Mouse (Mus musculus) stomach, embryonic 14.5 days (tissue): ENCODE results near the gene Il1r1. TPM values are rescaled to one million over a fixed set of nuclear protein-coding genes. Genes with fewer than 3 reads are reported as not detected.

ENCODE experiments used
- ATAC-seq: fragments of 200-750 bp; cut with Nextera tagmentation; 2 replicates; pipeline ENCODE4 v1.8.0; 2017; ENCODE audit warnings: low read depth, moderate TSS enrichment; ENCODE audit not compliant: insufficient number of reproducible peaks, insufficient read depth, low FRiP score
- H3K27ac ChIP-seq: fragments of 300-500 bp; sonication (generic); 2 replicates; pipeline ENCODE4 v1.5.1; 2014; ENCODE audit warnings: mild to moderate bottlenecking, low read length, moderate library complexity, mixed read lengths
- H3K27me3 ChIP-seq: fragments of 300-500 bp; sonication (generic); 2 replicates; pipeline ENCODE4 v1.6.1; 2014; ENCODE audit warnings: low read length, control low read depth, mixed read lengths; ENCODE audit not compliant: control insufficient read depth, insufficient read depth
- H3K36me3 ChIP-seq: fragments of 300-500 bp; sonication (generic); 2 replicates; pipeline ENCODE4 v1.6.1; 2014; ENCODE audit warnings: mild to moderate bottlenecking, control low read depth, low read length, moderate library complexity, mixed read lengths; ENCODE audit not compliant: control insufficient read depth, insufficient read depth
- H3K4me1 ChIP-seq: fragments of 300-500 bp; sonication (generic); 2 replicates; pipeline ENCODE4 v1.6.1; 2014; ENCODE audit warnings: low read length, control low read depth, mixed read lengths; ENCODE audit not compliant: control insufficient read depth, insufficient read depth
- H3K4me2 ChIP-seq: fragments of 300-500 bp; sonication (generic); replicated peaks from 2 replicates; pipeline ENCODE4 v1.6.1; 2014; ENCODE audit warnings: low read depth, low read length, control low read depth
- H3K4me3 ChIP-seq: fragments of 300-500 bp; sonication (generic); 2 replicates; pipeline ENCODE4 v1.5.1; 2014; ENCODE audit warnings: low read depth, low read length, control low read depth
- H3K9ac ChIP-seq: fragments of 300-500 bp; sonication (generic); replicated peaks from 2 replicates; pipeline ENCODE4 v1.6.1; 2014; ENCODE audit warnings: low read depth, mild to moderate bottlenecking, control low read depth, low read length, moderate library complexity, mixed read lengths
- H3K9me3 ChIP-seq: fragments of 300-500 bp; sonication (generic); 2 replicates; pipeline ENCODE4 v1.6.1; 2016; ENCODE audit warnings: low read depth, low read length, control low read depth; ENCODE audit not compliant: control insufficient read depth
- WGBS: fragments of 180-500 bp; shearing (Covaris S2); extraction: QIAGEN DNeasy Blood & Tissue Kit; methylation state at CpG from one replicate; pipeline ENCODE4 v1.1.7; 2014; 5-methylcytosine and 5-hydroxymethylcytosine counted together
- polyA plus RNA-seq: library from polyadenylated mRNA; unstranded; fragments of >200 nt; fragmentation: Nextera tagmentation; extraction: Ambion mirVana; gene quantifications from 2 replicates; pipeline ENCODE4 v1.2.1, GENCODE M21; 2014

Gene Il1r1
- 8.3 and 9.7 TPM in 2 replicates for polyA plus RNA-seq

GRCm38 (mm10) chr1:40224539-40225284 is at the start of gene Il1r1:
Gene Il1r1, plus strand, starts transcription at chr1:40225080.
- H3K9ac ChIP-seq = no peak within 1 kb of the TSS
- peak within 1 kb of the TSS; percentile 32 for H3K4me2 ChIP-seq
- H3K9me3 ChIP-seq = no peaks in the 10 kb centered on the region
- H3K27ac ChIP-seq = peak within 1 kb of the TSS; percentile 12; the same call in 1 of the 2 replicates
- H3K36me3 ChIP-seq = no peaks in the 10 kb centered on the region
- H3K4me1 ChIP-seq = peaks cover 9% of the 10 kb centered on the region
- 21% methylated on average over 12 of the region's 12 CpGs for WGBS
- peak; percentile 44; the same call in 1 of the 2 replicates for ATAC-seq
- no peak within 1 kb of the TSS for H3K4me3 ChIP-seq
- no peaks in the 10 kb centered on the region for H3K27me3 ChIP-seq

- H3K27ac ChIP-seq = no peak overlapping the region
- H3K9ac ChIP-seq = no peak overlapping the region
- 74% methylated on average over 5 of the region's 5 CpGs for WGBS
- no peak overlapping the region for H3K4me2 ChIP-seq
- H3K4me1 ChIP-seq = no peaks in the 10 kb centered on the region
- no peak overlapping the region for H3K4me3 ChIP-seq
- ATAC-seq = no peak
- H3K27me3 ChIP-seq = no peaks in the 10 kb centered on the region
- no peaks in the 10 kb centered on the region for H3K36me3 ChIP-seq
- no peaks in the 10 kb centered on the region for H3K9me3 ChIP-seq
Observed at GRCm38 (mm10) chr1:40175123-40175522, 49.8 kb upstream of the Il1r1 start.

GRCm38 (mm10) chr1:40175797-40176196 is 49.1 kb upstream of the Il1r1 start:
- ATAC-seq = no peak
- Histone ChIP-seq H3K27me3 (no peaks in the 10 kb centered on the region), H3K27ac (no peak overlapping the region), H3K4me2 (no peak overlapping the region), H3K9ac (no peak overlapping the region), H3K9me3 (no peaks in the 10 kb centered on the region), H3K4me1 (no peaks in the 10 kb centered on the region), H3K36me3 (no peaks in the 10 kb centered on the region), H3K4me3 (no peak overlapping the region)
- 85% methylated on average over 1 of the region's 1 CpGs for WGBS

- no peaks in the 10 kb centered on the region for H3K9me3 ChIP-seq
- no peak overlapping the region for H3K4me2 ChIP-seq
- no peaks in the 10 kb centered on the region for H3K4me1 ChIP-seq
- no peak for ATAC-seq
- H3K27me3 ChIP-seq = no peaks in the 10 kb centered on the region
- no peak overlapping the region for H3K9ac ChIP-seq
- H3K36me3 ChIP-seq = no peaks in the 10 kb centered on the region
- no peak overlapping the region for H3K27ac ChIP-seq
- H3K4me3 ChIP-seq = no peak overlapping the region
- 29% methylated on average over 4 of the region's 4 CpGs for WGBS
Observed at GRCm38 (mm10) chr1:40179031-40179430, 45.8 kb upstream of the Il1r1 start.

- no peaks in the 10 kb centered on the region for H3K27me3 ChIP-seq
- H3K4me2 ChIP-seq = no peak overlapping the region
- H3K4me1 ChIP-seq = no peaks in the 10 kb centered on the region
- H3K27ac ChIP-seq = no peak overlapping the region
- 60% methylated on average over 1 of the region's 1 CpGs for WGBS
- no peak overlapping the region for H3K4me3 ChIP-seq
- H3K9ac ChIP-seq = no peak overlapping the region
- ATAC-seq = no peak
- H3K36me3 ChIP-seq = no peaks in the 10 kb centered on the region
- H3K9me3 ChIP-seq = no peaks in the 10 kb centered on the region
Observed at GRCm38 (mm10) chr1:40179493-40179892, 45.4 kb upstream of the Il1r1 start.

GRCm38 (mm10) chr1:40180861-40181260 is 44.0 kb upstream of the Il1r1 start:
- Histone ChIP-seq H3K4me1 (no peaks in the 10 kb centered on the region), H3K27me3 (no peaks in the 10 kb centered on the region), H3K27ac (no peak overlapping the region), H3K4me3 (no peak overlapping the region), H3K36me3 (no peaks in the 10 kb centered on the region), H3K9me3 (no peaks in the 10 kb centered on the region), H3K4me2 (no peak overlapping the region), H3K9ac (no peak overlapping the region)
- ATAC-seq = no peak
- WGBS = 88% methylated on average over 2 of the region's 2 CpGs

- H3K4me1 ChIP-seq = no peaks in the 10 kb centered on the region
- ATAC-seq = no peak
- 52% methylated on average over 3 of the region's 3 CpGs for WGBS
- no peak overlapping the region for H3K4me3 ChIP-seq
- H3K27ac ChIP-seq = no peak overlapping the region
- no peaks in the 10 kb centered on the region for H3K27me3 ChIP-seq
- no peak overlapping the region for H3K4me2 ChIP-seq
- H3K9me3 ChIP-seq = no peaks in the 10 kb centered on the region
- H3K36me3 ChIP-seq = no peaks in the 10 kb centered on the region
- H3K9ac ChIP-seq = no peak overlapping the region
Observed at GRCm38 (mm10) chr1:40181716-40182115, 43.2 kb upstream of the Il1r1 start.

GRCm38 (mm10) chr1:40183410-40183809 is 41.5 kb upstream of the Il1r1 start:
- no peak for ATAC-seq
- Histone ChIP-seq H3K4me3 (no peak overlapping the region), H3K27ac (no peak overlapping the region), H3K9me3 (no peaks in the 10 kb centered on the region), H3K4me1 (no peaks in the 10 kb centered on the region), H3K27me3 (no peaks in the 10 kb centered on the region), H3K4me2 (no peak overlapping the region), H3K9ac (no peak overlapping the region), H3K36me3 (no peaks in the 10 kb centered on the region)

- no peaks in the 10 kb centered on the region for H3K4me1 ChIP-seq
- H3K27ac ChIP-seq = no peak overlapping the region
- H3K36me3 ChIP-seq = no peaks in the 10 kb centered on the region
- H3K9me3 ChIP-seq = no peaks in the 10 kb centered on the region
- WGBS = 75% methylated on average over 1 of the region's 1 CpGs
- H3K4me3 ChIP-seq = no peak overlapping the region
- ATAC-seq = no peak
- H3K9ac ChIP-seq = no peak overlapping the region
- no peak overlapping the region for H3K4me2 ChIP-seq
- H3K27me3 ChIP-seq = no peaks in the 10 kb centered on the region
Observed at GRCm38 (mm10) chr1:40187961-40188360, 36.9 kb upstream of the Il1r1 start.
